Mouse (Mus musculus) layer of hippocampus, postnatal 36 days (tissue): ENCODE measurements around the gene Hoxd9. TPM values are rescaled to one million over a fixed set of nuclear protein-coding genes. Genes with fewer than 3 reads are reported as not detected.

Experiments used
- DNase-seq, 2 experiments: peaks; one replicate each; pipeline ENCODE4 v3.0.0; 2022
- total RNA-seq, 2 experiments: library from RNA; stranded (reverse); gene quantifications; 2 replicates each; pipeline ENCODE4 v1.2.3; 2021

Gene Hoxd9
- total RNA-seq, 2 experiments from 2014 or later, result not detected

DNA sequence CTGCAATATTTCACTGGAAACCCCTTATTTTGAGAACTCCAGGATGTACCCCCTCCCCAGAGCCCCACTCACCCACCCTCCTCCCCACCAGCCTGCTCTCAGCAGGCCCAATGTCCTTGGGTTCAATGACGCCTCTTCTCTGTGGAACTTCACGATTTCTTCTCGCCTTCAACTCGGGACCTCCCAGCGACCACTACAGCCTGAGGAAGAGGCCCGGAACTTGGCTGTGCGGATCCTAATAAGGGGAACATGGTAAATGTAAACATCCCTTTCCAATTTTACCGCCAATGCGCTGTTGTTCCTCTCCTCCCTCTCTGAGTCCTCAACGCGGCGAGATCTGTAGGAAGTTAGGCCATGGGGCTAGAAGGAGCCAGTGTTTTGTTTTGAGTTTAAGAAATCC is 13.4 kb upstream of the Hoxd9 start:
- no peak for DNase-seq

GRCm38 (mm10) chr2:74685059-74685603 is 12.4 kb upstream of the Hoxd9 start:
- no peak for DNase-seq

DNA sequence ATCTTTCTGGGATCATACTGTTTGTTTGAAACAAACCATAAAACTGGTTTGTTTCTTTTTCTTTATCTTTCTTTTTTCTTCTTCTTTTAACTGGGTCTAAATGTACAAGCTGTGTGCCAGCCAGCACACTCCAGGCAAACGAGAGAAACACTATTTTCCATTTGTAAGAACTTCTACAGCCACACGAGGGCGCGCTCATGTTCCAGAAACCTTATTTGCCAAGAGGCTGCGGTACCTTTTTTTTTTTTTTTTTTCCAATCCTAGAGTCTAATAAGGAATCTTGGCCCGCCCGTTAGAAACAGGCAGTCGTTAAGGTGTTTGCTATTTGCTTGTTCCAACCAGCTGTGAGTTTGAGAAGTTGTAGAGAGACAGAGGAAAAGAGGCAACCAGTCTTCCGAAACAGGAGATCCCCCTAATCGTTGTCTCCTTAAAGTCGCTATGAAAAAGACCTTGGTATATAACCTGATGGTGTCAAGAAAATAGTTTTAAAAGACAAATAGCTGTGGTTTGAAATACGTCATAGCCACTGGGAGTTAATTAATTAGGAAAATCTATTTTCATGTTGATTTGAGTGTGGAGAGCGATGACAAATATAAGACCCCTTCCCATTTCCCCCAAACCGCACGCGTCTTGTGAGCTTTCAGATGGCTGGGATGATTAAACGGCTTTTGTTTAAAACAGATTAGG is 11.1 kb upstream of the Hoxd9 start:
- no peak for DNase-seq

DNA sequence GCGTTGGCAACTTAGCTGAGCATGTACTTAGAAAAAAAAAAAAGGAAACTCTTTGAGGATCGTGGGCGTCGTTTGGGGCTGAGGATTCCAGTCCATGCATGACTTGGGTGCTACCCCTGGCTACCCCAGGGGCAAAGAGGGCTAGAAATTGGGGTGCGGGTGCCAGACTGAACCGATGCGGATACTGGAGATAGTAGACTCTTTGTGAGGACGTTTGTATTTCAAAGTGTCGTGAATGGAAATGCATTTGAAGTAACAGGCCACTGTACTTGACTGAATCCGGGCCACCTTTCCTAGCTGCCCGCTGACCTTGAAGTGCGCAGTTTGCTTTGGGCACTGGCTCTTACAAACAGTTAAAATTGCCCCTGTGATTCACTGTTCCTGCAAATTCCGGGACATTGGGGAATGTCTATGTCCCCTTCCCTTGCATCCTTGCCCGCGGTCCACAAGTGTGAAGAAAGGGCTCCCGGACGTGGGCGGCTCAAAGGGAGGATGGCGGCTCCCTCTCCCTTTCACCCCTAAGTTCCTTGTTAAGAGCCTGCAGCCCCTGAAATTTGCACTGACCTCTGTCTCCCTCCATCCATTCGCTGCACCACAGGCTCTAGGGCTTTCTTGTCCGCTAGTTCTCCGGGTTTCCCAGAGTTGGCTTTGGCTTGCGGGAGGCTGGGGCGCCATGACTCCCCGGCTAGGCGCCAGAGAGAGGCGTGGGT is 10.4 kb upstream of the Hoxd9 start:
- no peak for DNase-seq

DNA sequence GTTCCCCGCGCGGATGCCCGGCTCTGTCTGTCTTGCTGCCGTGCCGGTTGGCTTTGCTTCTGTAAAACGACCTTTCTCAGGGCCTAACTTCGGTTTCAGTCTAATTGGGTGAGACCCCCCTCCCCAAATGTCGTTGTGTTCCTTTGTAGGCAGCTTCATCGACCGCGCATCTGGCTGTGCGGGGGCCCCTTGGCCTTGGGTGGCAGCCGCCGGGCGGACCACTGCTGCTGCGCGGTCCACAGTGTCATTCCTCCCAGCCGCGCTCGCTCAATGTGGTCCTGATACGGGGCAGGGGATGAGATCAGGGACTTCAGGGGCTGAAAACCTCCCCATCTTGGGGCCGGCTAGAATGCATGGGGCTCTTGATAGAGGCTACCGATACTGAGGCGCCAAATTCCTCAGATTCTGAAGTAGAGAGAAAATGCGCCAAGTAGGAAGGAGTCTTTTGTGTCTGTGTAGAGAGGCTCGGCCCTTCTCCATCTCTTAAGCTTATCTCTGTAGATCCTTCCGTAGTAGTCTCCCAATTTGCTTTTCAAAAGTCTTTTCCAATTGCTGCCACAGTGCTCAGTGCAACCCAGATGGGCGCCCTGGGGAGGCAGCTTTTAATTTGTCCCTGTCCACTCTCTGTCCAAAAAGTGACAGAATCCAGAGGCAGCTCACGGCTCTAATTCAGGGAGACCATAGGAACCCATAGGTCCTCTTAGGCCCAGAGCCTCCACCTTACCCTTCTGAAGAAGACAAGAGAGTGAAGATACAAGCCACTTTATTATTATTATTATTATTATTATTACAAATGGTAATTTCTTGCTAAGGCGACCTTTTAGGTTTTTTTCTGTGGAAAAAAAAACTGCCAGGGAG is 9.6 kb upstream of the Hoxd9 start:
- DNase-seq, result no peak

- no peak for DNase-seq
These were observed 8.5 kb upstream of the Hoxd9 start for GRCm38 (mm10) chr2:74688795-74689573.

GRCm38 (mm10) chr2:74689574-74690337 is 7.8 kb upstream of the Hoxd9 start:
- no peak for DNase-seq

DNA sequence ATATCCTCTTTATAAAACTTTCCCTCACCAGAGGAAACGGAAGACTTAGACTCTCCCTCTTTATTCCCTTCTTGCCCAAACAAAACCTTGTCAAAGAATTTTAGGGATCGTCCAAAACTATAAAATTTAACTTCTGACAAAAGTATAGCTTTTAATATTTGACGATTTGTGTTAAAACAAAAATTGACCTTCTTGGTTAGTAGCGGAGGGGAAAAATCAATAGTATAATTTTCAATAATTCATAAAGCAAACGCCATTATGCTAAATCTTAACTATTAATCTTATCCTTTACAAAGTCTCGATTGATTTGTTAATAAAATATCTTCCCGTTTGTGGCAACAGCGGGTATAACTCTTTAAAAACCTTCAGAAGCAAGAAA is 7.2 kb upstream of the Hoxd9 start:
- no peak for DNase-seq

DNA sequence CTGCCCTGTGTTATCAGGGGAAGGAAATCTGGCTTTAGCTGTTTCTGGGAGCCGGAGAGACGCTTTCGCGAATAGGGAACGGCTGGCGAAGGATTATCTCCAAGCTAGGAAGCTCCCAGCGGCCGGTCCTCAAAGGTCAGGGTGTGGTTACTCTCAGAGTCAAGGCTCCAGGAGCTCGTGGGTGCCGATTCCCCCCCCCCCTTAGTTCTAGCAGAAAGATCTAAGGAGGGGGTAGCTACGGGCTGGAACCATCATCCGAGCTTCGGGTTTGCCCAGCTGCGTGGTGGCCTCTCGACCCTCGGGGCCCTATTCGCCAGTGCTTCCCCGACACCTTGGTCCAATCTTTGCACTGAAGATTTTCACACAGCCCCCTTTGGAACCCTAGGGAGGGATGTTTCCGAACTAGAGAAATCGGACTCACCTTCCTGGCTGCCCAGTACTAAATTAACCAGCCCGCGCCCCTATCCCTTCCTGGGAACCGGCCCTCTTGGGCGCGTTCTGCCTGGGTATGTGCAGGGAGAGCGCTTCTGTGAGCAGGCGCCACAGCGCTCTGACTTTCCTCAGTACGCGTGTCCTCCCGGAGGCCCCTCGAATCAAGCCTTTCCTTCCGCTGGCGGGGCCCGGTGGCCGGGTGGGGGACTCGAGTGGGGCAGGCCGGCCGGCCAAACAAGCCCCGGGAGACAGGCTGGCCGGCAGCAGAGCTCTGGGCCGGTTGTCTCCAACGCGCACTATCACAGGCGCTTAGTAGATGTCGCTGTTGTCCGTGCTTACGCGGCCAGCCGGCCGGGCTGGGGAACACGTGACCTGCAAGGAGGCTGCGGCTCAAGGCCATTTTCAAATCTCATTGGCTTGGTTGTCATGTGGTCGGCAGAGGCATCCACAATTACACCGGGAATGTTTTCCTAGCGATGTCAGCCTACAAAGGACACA is 6.2 kb upstream of the Hoxd9 start, which contains the start of gene Hoxd10:
TSS of gene Hoxd10 (plus strand) at position 903 of the 930 bp plus-strand sequence.
- DNase-seq, result no peak

- DNase-seq, result no peak
These were observed 5.3 kb upstream of the Hoxd9 start for GRCm38 (mm10) chr2:74691995-74692807.

DNA sequence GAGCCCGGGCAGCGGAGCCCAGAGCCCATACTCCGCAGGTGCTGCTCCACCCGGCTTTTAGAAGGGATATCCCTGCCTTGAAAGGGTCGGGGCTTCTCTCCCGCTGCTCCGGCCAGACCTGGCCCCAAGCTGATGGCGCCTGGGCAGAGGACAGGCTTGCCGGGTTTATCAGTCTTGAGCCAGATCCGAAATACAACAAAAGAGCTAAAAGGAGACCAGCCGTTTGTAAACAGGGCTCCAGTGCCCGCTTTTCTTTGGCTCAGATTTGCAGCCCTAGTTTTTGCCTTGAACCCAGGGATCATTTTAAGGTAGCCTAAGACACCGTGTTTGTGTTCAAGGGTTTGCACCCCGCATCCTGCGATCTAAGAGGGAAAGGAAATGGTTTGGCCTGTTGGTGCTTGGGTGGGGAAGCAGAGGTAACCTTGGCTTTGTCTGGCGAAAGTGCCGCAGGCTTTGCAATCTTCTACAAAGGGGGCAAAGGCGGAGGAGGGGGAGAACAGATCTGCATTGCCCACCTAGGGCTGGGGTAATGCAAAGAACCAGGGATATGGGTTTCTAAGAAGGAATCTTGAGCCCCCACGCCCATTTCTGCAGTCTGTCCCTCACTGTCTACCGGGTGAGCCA is 4.6 kb upstream of the Hoxd9 start:
- no peak for DNase-seq

DNA sequence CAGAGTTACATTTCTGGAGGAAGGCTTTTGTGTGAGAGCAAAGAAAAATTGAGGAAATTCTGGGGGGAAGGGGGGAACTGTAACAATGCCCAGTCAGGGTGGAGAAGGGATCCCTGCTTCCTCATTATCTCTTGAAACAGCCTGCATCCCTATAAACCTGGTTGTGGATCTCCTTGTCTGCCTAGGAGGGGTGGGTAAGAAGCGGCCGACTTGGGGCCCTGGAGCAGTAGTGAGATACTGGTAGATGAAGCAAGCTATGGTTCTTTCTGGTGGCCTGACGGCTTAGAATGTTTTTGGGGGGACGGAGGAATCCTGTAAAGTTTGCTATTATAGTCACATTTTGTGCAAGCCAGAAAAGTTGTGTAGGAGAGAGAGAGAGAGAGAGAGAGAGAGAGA is 4.1 kb upstream of the Hoxd9 start:
- DNase-seq, result no peak

- no peak for DNase-seq
These were observed 3.5 kb upstream of the Hoxd9 start for GRCm38 (mm10) chr2:74694066-74694465.

- no peak for DNase-seq
These were observed 2.1 kb upstream of the Hoxd9 start for GRCm38 (mm10) chr2:74695383-74695782.

DNA sequence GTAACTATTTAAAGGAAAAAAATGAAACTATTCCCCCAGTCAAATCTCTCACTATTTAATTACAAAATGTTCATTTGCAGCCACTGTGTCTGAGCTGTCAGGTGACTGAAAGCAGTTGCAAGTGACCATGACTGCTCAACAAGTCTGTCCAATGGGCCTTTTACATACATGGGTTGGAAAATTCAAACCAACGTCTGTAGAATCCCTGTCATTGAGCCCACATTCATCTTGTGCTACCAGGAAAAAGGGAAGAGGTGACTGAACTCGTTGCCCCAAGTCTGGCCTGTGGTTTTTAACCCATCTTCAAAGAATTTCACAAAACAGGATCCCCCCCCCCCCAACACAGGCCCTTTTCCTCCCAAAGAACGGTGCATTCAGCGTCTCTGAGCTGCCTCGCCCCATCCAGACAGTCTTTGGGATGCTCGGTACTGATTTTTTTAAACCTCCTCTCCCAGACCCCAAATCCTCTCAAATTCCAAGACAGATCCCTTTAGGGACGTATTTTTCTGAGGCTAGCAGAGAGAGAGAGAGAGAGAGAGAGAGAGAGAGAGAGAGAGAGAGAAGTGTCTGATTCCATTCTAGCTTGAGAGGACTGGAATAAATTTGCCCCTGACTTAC is 1.6 kb upstream of the Hoxd9 start:
- no peak for DNase-seq

- DNase-seq, result no peak
These were observed 838 bp upstream of the Hoxd9 start for GRCm38 (mm10) chr2:74696442-74697335.
